Mouse (Mus musculus) cortical plate, adult 2 months (tissue): Measurements from ENCODE around the gene Rnf145.

ENCODE experiments used
- CTCF ChIP-seq: fragments of 200-500 bp; IDR thresholded peaks from 2 replicates; pipeline ENCODE4 v1.5.1; 2011; ENCODE audit warnings: mild to moderate bottlenecking, control low read depth, low read length; ENCODE audit not compliant: insufficient read depth; ENCODE audit errors: extremely low read depth
- POLR2A ChIP-seq: fragments of 200-500 bp; IDR thresholded peaks from 2 replicates; pipeline ENCODE4 v1.6.1; 2011; ENCODE audit warnings: mild to moderate bottlenecking, low read length, control low read depth; ENCODE audit not compliant: insufficient read depth; ENCODE audit errors: extremely low read depth

DNA sequence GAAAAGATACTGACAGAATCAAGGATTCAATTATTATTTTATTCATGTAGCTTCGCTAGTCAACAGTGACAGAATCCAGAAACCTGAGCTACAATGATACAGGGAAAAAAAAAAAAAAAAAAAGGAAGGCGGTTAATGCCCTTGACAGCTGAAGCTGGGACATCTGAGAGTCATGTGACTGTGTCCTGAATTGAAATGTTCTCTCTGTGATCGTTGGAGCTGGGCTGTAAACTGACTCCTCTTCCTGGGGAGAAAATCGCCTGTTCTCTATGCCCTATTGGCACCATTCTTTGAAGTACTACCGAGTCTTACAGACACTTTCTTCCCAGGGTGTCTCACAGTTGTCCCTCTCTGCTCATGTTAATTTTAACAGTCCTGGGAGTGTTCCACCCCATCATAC, 15.8 kb upstream of the Rnf145 start:
- TF ChIP-seq CTCF (no peak), POLR2A (no peak)
